Mouse (Mus musculus) cortical plate, adult 2 months (tissue): ENCODE measurements around the gene Gh.

ENCODE experiments used
- CTCF ChIP-seq: fragments of 200-500 bp; IDR thresholded peaks from 2 replicates; pipeline ENCODE4 v1.5.1; 2011; ENCODE audit warnings: mild to moderate bottlenecking, control low read depth, low read length; ENCODE audit not compliant: insufficient read depth; ENCODE audit errors: extremely low read depth
- POLR2A ChIP-seq: fragments of 200-500 bp; IDR thresholded peaks from 2 replicates; pipeline ENCODE4 v1.6.1; 2011; ENCODE audit warnings: mild to moderate bottlenecking, low read length, control low read depth; ENCODE audit not compliant: insufficient read depth; ENCODE audit errors: extremely low read depth

- TF ChIP-seq POLR2A: no peak
- no peak for TF ChIP-seq CTCF
Measured at GRCm38 (mm10) chr11:106316416-106316815, 14.8 kb upstream of the Gh start.
